8 mouse cellular contexts compared by ENCODE assay signal in genomic region chr7:88276914-88277765, GRCm38 (mm10). TPM values are rescaled to one million over a fixed set of nuclear protein-coding genes. Genes with fewer than 3 reads are reported as not detected.
A peak's percentile ranks its signal among the peaks of the same experiment; 100 is the strongest.
DNase-seq lines count a peak whose midpoint lies in the region; ATAC-seq and TF ChIP-seq lines count a peak whose summit lies in the region.

No protein-coding gene starts in this region.

- no peaks in the 10 kb centered on the region for H3K79me2 ChIP-seq in myocyte (ENCODE audit: control insufficient read depth, insufficient read depth)

- no peak overlapping the region for H3ac ChIP-seq in myocyte (ENCODE audit: control insufficient read depth, insufficient read length)

- H3K27ac ChIP-seq in heart, embryonic 11.5 days (ENCODE audit: low read depth, low read length): no peak overlapping the region
- no peak overlapping the region for H3K27ac ChIP-seq in liver, embryonic 11.5 days (ENCODE audit: low read depth, low read length)

- peak overlapping the region; percentile 78; the same call in 1 of the 2 replicates for H3K9ac ChIP-seq in heart, embryonic 11.5 days (ENCODE audit: low read depth, low read length)
- 0 out of 2 replicates have a peak overlapping the region, but pooled peaks have one; percentile 43 for H3K9ac ChIP-seq in liver, embryonic 11.5 days (ENCODE audit: low read depth, low read length)

- 38% methylated on average over 7 of the region's 7 CpGs for WGBS in heart, embryonic 11.5 days (ENCODE audit: insufficient replicate concordance)
- 27% methylated on average over 7 of the region's 7 CpGs for WGBS in liver, embryonic 11.5 days

- no peaks in the 10 kb centered on the region for H3K27me3 ChIP-seq in heart, embryonic 11.5 days (ENCODE audit: control insufficient read depth, insufficient read depth, low read length)
- no peaks in the 10 kb centered on the region for H3K27me3 ChIP-seq in liver, embryonic 11.5 days (replicated peaks; ENCODE audit: control insufficient read depth, insufficient read depth, low read length)
- no peaks in the 10 kb centered on the region for H3K27me3 ChIP-seq in myocyte (ENCODE audit: control insufficient read depth, insufficient read depth, insufficient read length)

- H3K9me3 ChIP-seq in heart, embryonic 11.5 days (replicated peaks; ENCODE audit: control insufficient read depth, low read length): no peaks in the 10 kb centered on the region
- no peaks in the 10 kb centered on the region for H3K9me3 ChIP-seq in liver, embryonic 11.5 days (ENCODE audit: control insufficient read depth, low read length)

- no peak for TF ChIP-seq POLR2A in myocyte (IDR thresholded peaks at IDR 0.05; ENCODE audit: insufficient read length, low read depth)

- peaks cover 5% of the 10 kb centered on the region; the same call in 1 of the 2 replicates for H3K4me1 ChIP-seq in heart, embryonic 11.5 days (ENCODE audit: control insufficient read depth, insufficient read depth, low read length)
- peaks cover 10% of the 10 kb centered on the region; the same call in 1 of the 2 replicates for H3K4me1 ChIP-seq in liver, embryonic 11.5 days (replicated peaks; ENCODE audit: control insufficient read depth, insufficient read depth, low read length)

- H3K4me3 ChIP-seq in heart, embryonic 11.5 days (ENCODE audit: low read depth, low read length): peak overlapping the region; percentile 66
- H3K4me3 ChIP-seq in liver, embryonic 11.5 days (ENCODE audit: low read depth, low read length): peak overlapping the region; percentile 62
- peak overlapping the region; percentile 27 for H3K4me3 ChIP-seq in myocyte

- no peak for ATAC-seq in heart, embryonic 11.5 days (replicated peaks; ENCODE audit: insufficient number of reproducible peaks, low FRiP score, low TSS enrichment)
- no peak; the same call in 1 of the 2 replicates for ATAC-seq in liver, embryonic 11.5 days (replicated peaks; ENCODE audit: low FRiP score)

- H3K36me3 ChIP-seq in heart, embryonic 11.5 days (ENCODE audit: control insufficient read depth, insufficient read depth, low read length): no peaks in the 10 kb centered on the region
- H3K36me3 ChIP-seq in liver, embryonic 11.5 days (ENCODE audit: control insufficient read depth, insufficient read depth, low read length): no peaks in the 10 kb centered on the region
- no peaks in the 10 kb centered on the region for H3K36me3 ChIP-seq in myocyte (ENCODE audit: control insufficient read depth, insufficient read depth)

- peak; percentile 4 for DNase-seq in embryo, embryonic 10.5 days (ENCODE audit: low spot score)
- DNase-seq in embryo, embryonic 11 days: no peak
- DNase-seq in T-cell, adult 2 months (ENCODE audit: low spot score): peak; percentile 22
- DNase-seq in liver, embryonic 11.5 days (ENCODE audit: low spot score): no peak
- no peak for DNase-seq in urinary bladder, adult 2 months (ENCODE audit: low spot score)
- DNase-seq in testis, postnatal 10 days (ENCODE audit: low spot score): no peak

- H3K4me2 ChIP-seq in heart, embryonic 11.5 days: peak overlapping the region; percentile 96
- H3K4me2 ChIP-seq in liver, embryonic 11.5 days: peak overlapping the region; percentile 88
- peak overlapping the region; percentile 56 for H3K4me2 ChIP-seq in myocyte (ENCODE audit: low read depth)

TF ChIP-seq in myocyte, 11 proteins besides CTCF, POLR2A, EP300 and RAD21:
- TF ChIP-seq CEBPB (IDR thresholded peaks at IDR 0.05; ENCODE audit: insufficient read depth, poor library complexity, severe bottlenecking): no peak
- no peak for TF ChIP-seq SRF (IDR thresholded peaks at IDR 0.05; ENCODE audit: control insufficient read depth, insufficient read length, low read depth)
- TF ChIP-seq POLR2AphosphoS2 (IDR thresholded peaks at IDR 0.05; ENCODE audit: insufficient read length, low read depth): no peak
- TF ChIP-seq E2F4 (IDR thresholded peaks at IDR 0.05; ENCODE audit: insufficient read depth): no peak
- no peak for TF ChIP-seq MAX (IDR thresholded peaks at IDR 0.05; ENCODE audit: low read depth)
- TF ChIP-seq USF1 (IDR thresholded peaks at IDR 0.05; ENCODE audit: low read depth): no peak
- TF ChIP-seq TCF3 (IDR thresholded peaks at IDR 0.05; ENCODE audit: insufficient read length, low read depth): no peak
- no peak for TF ChIP-seq REST (IDR thresholded peaks at IDR 0.05; ENCODE audit: insufficient read depth, insufficient read length)
- no peak for TF ChIP-seq TCF12 (IDR thresholded peaks at IDR 0.05; ENCODE audit: insufficient read depth, poor library complexity, severe bottlenecking)
- TF ChIP-seq MYOG (IDR thresholded peaks at IDR 0.05; ENCODE audit: control insufficient read depth in 1 of 3, insufficient read depth in 1 of 3, insufficient read length in 2 of 3, low read depth in 2 of 3): no peak
- no peak for TF ChIP-seq MYOD1 (IDR thresholded peaks at IDR 0.05; ENCODE audit: control insufficient read depth in 1 of 3, insufficient read length in 2 of 3, low read depth in 2 of 3)

RNA-seq across cellular contexts. Expression of gene Ctsc, which starts 0.7 kb away (rescaled TPM):
- polyA plus RNA-seq in heart, embryonic 11.5 days (2014; fragmentation: Nextera tagmentation; extraction: Ambion mirVana): 29.3 and 30.1 TPM in 2 replicates
- 63.9 and 67.3 TPM in 2 replicates for polyA plus RNA-seq in liver, embryonic 11.5 days (2014; fragmentation: Nextera tagmentation; extraction: Ambion mirVana)
- 10.6 TPM for polyA plus RNA-seq in myocyte (2012; fragmentation: generic; extraction: Trizol)
- 34.9 and 42.8 TPM in 2 replicates for polyA plus RNA-seq in urinary bladder, adult 2 months (2012; rRNA removed)

Comparison
In these comparisons a context has a peak if more than half of its experiments do, and no peak if none do; other contexts are left out.
1. DNase-seq: peak in embryo, embryonic 10.5 days (single experiment) and T-cell, adult 2 months (single experiment); none in embryo, embryonic 11 days (single experiment), liver, embryonic 11.5 days (single experiment), urinary bladder, adult 2 months (single experiment) and testis, postnatal 10 days (single experiment).
2. Peak in every context shown above with its lines, with median percentiles within 50 percentile points of each other: H3K4me2 ChIP-seq and H3K4me3 ChIP-seq.